Mouse (Mus musculus) neural tube, embryonic 15.5 days (tissue): ENCODE measurements around the gene Wnt5b. TPM values are rescaled to one million over a fixed set of nuclear protein-coding genes. Genes with fewer than 3 reads are reported as not detected.

Experiments used
- ATAC-seq: fragments of 200-750 bp; cut with Nextera tagmentation; 2 replicates; pipeline ENCODE4 v1.8.0; 2017; ENCODE audit warnings: mild to moderate bottlenecking, moderate TSS enrichment, moderate library complexity; ENCODE audit not compliant: low FRiP score
- H3K27ac ChIP-seq: fragments of 300-500 bp; sonication (generic); replicated peaks from 2 replicates; pipeline ENCODE4 v1.5.1; 2015; ENCODE audit warnings: mild to moderate bottlenecking, inconsistent platforms
- H3K27me3 ChIP-seq: fragments of 300-500 bp; sonication (generic); replicated peaks from 2 replicates; pipeline ENCODE4 v1.6.1; 2015; ENCODE audit warnings: inconsistent platforms
- H3K36me3 ChIP-seq: fragments of 300-500 bp; sonication (generic); 2 replicates; pipeline ENCODE4 v1.6.1; 2015; ENCODE audit warnings: inconsistent platforms
- H3K4me1 ChIP-seq: fragments of 300-500 bp; sonication (generic); 2 replicates; pipeline ENCODE4 v1.6.1; 2015; ENCODE audit warnings: inconsistent platforms
- H3K4me2 ChIP-seq: fragments of 300-500 bp; sonication (generic); 2 replicates; pipeline ENCODE4 v1.6.1; 2015; ENCODE audit warnings: inconsistent platforms, mild to moderate bottlenecking, moderate library complexity
- H3K4me3 ChIP-seq: fragments of 300-500 bp; sonication (generic); replicated peaks from 2 replicates; pipeline ENCODE4 v1.5.1; 2015; ENCODE audit warnings: mild to moderate bottlenecking, inconsistent platforms
- H3K9ac ChIP-seq: fragments of 300-500 bp; sonication (generic); replicated peaks from 2 replicates; pipeline ENCODE4 v1.6.1; 2015; ENCODE audit warnings: mild to moderate bottlenecking, inconsistent platforms
- H3K9me3 ChIP-seq: fragments of 300-500 bp; sonication (generic); replicated peaks from 2 replicates; pipeline ENCODE4 v1.6.1; 2016; ENCODE audit warnings: inconsistent platforms
- WGBS: fragments of 180-500 bp; shearing (Covaris S2); methylation state at CpG from one replicate; pipeline ENCODE4 v1.1.7; 2015; ENCODE audit warnings: mixed read lengths; 5-methylcytosine and 5-hydroxymethylcytosine counted together
- polyA plus RNA-seq: library from polyadenylated mRNA; unstranded; fragments of >200 nt; fragmentation: Nextera tagmentation; extraction: Ambion mirVana; gene quantifications from 2 replicates; pipeline ENCODE4 v1.2.1, GENCODE M21; 2015

Gene Wnt5b
- polyA plus RNA-seq, 1 experiment from 2014 or later = 3.6 TPM

DNA sequence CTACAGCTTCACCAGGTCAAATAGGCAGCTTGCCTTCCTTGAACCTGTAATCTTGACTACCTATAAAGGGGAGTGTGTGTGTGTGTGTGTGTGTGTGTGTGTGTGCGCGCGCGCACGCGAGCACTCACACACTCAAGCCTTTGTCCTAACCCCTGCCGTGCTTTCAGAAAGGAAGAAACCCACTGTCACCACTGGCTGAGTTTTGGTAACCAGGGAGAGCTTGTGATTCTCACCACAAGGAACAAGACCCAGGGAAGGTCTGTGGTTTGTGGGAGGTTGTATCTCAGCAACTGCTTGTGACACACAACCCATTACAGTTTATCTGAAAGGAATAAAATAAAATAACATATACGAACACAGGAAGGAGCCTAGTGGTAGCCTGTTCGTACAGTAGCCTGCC lies 135.6 kb downstream of the Wnt5b start:
- Histone ChIP-seq H3K4me3 (no peak overlapping the region), H3K4me2 (no peak overlapping the region), H3K36me3 (no peaks in the 10 kb centered on the region), H3K27me3 (no peaks in the 10 kb centered on the region), H3K9me3 (no peaks in the 10 kb centered on the region), H3K9ac (no peak overlapping the region), H3K4me1 (peaks cover 9% of the 10 kb centered on the region; the same call in 1 of the 2 replicates), H3K27ac (no peak overlapping the region)
- no peak for ATAC-seq
- whole genome bisulfite sequencing = 55% methylated on average over 9 of the region's 9 CpGs

DNA sequence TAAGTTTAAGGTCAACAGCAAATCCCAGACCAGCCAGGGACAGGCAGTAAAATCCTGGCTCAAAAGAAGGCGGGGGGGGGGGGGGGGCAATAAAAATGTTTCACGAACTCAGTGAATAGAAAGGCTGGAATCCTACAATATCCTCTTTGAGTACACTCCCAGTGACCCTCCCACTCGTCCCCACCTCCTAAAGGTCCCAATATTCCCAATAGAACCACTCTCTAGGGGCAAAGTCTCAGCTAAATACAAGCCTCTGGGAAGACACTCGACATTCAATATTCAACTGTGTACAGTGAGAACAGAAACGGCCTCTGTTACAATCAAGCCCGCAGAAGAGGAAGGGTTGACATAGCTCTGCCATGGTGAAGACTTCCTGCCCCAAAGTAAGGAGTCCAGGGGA lies 136.3 kb downstream of the Wnt5b start:
- ATAC-seq = no peak
- WGBS = 23% methylated on average over 6 of the region's 6 CpGs
- Histone ChIP-seq H3K27ac (no peak overlapping the region), H3K27me3 (no peaks in the 10 kb centered on the region), H3K36me3 (no peaks in the 10 kb centered on the region), H3K9me3 (no peaks in the 10 kb centered on the region), H3K4me3 (no peak overlapping the region), H3K9ac (no peak overlapping the region), H3K4me1 (peaks cover 9% of the 10 kb centered on the region; the same call in 1 of the 2 replicates), H3K4me2 (no peak overlapping the region)

- no peak for ATAC-seq
- Histone ChIP-seq H3K27me3 (no peaks in the 10 kb centered on the region), H3K27ac (no peak overlapping the region), H3K4me3 (no peak overlapping the region), H3K4me1 (peaks cover 9% of the 10 kb centered on the region; the same call in 1 of the 2 replicates), H3K9ac (no peak overlapping the region), H3K36me3 (no peaks in the 10 kb centered on the region), H3K4me2 (no peak overlapping the region), H3K9me3 (no peaks in the 10 kb centered on the region)
- WGBS = 89% methylated on average over 8 of the region's 8 CpGs
Measured at GRCm38 (mm10) chr6:119406528-119406927, 137.6 kb downstream of the Wnt5b start.

DNA sequence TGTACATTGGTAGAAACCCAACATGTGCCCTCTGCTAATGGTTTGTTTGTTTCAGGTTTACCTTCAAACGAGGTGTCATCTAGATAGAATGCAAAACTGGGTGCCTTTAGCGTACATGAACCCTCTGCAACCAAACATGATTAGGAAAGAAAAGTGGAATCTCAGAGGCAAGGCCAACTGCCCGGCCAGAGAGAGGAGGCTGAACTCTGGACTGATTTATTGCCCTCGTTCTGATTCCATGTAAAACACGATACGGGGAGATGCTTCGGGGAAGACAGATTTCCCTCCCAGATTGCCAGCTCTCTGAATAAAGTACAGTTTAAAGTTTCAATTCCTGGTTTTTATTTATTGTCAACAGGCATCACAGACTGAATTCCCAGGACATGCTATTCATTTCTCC lies 138.8 kb downstream of the Wnt5b start:
- no peaks in the 10 kb centered on the region for H3K9me3 ChIP-seq
- no peak for ATAC-seq
- 45% methylated on average over 7 of the region's 7 CpGs for WGBS

GRCm38 (mm10) chr6:119404854-119405253 lies 139.3 kb downstream of the Wnt5b start:
- Histone ChIP-seq H3K9me3 (no peaks in the 10 kb centered on the region), H3K9ac (no peak overlapping the region), H3K27ac (no peak overlapping the region), H3K4me2 (no peak overlapping the region), H3K36me3 (no peaks in the 10 kb centered on the region), H3K4me1 (peaks cover 9% of the 10 kb centered on the region; the same call in 1 of the 2 replicates), H3K4me3 (no peak overlapping the region), H3K27me3 (no peaks in the 10 kb centered on the region)
- no peak for ATAC-seq
- WGBS = 92% methylated on average over 4 of the region's 4 CpGs

More for the DNA sequence above, 138.8 kb downstream of the Wnt5b start:
- Histone ChIP-seq H3K9ac (no peak overlapping the region), H3K27ac (no peak overlapping the region), H3K4me1 (peaks cover 9% of the 10 kb centered on the region; the same call in 1 of the 2 replicates), H3K4me2 (no peak overlapping the region), H3K27me3 (no peaks in the 10 kb centered on the region), H3K4me3 (no peak overlapping the region), H3K36me3 (no peaks in the 10 kb centered on the region)

DNA sequence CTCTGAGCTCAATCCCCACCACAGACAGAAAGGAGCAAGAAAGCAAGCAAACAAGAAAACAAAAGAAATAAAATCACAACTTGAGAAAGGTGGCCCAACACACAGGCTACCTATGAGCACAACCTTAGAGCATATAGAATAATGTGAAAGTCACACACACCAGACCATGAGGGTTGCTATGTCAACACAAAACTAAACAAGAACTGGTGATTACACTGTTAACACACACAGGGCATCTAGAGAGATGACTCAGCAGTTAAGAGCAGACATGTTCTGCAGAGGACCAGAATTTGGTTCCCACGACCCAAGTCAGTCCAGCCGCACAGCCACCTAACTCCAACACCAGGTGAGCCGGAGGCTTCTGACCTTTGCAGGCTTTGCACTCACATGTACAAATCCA lies 141.2 kb downstream of the Wnt5b start:
- Histone ChIP-seq H3K4me1 (peaks cover 6% of the 10 kb centered on the region; the same call in 1 of the 2 replicates), H3K36me3 (no peaks in the 10 kb centered on the region), H3K9me3 (no peaks in the 10 kb centered on the region), H3K4me3 (no peak overlapping the region), H3K4me2 (no peak overlapping the region), H3K27ac (no peak overlapping the region), H3K27me3 (no peaks in the 10 kb centered on the region), H3K9ac (no peak overlapping the region)
- 90% methylated on average over 3 of the region's 3 CpGs for WGBS
- ATAC-seq = no peak

DNA sequence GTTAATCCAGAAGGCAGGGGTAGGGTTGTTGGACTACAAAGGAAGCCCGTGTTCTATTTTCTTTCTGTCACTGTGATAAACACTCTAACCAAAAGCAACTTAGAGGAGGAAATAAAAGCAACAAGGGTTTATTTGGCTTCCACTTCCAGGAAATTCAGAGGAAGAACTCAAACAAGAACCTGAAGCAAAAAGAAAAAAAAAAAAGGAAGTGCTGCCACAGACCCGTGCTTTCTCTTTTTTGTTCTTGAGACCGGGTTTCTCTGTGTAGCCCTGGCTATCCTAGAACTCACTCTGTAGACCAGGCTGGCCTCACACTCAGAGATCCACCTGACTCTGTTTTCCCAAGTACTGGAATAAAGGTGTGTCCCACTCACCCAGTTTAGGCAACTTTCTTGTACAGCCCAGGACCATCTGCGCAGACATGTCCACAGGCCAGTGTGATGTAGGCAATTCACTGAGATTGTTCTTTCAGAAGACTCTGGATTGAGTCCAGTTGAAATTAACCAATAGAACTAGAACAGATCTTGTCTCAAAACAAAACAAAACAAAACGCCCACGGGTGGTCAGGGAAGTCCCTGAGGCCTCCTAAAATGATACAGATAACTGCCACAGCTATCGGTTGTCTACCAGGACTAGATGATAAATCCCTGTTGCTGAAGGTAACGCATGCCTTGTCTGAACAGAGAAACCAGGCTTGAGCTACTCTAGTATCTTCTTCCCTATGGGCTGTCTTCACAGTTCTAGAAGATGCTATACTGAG lies 142.4 kb downstream of the Wnt5b start:
- Histone ChIP-seq H3K9me3 (no peaks in the 10 kb centered on the region), H3K4me3 (no peak overlapping the region), H3K9ac (no peak overlapping the region), H3K4me2 (no peak overlapping the region), H3K36me3 (no peaks in the 10 kb centered on the region), H3K27ac (no peak overlapping the region), H3K27me3 (no peaks in the 10 kb centered on the region), H3K4me1 (peaks cover 4% of the 10 kb centered on the region; the same call in 1 of the 2 replicates)
- 85% methylated on average over 8 of the region's 8 CpGs for WGBS
- ATAC-seq = no peak

GRCm38 (mm10) chr6:119400649-119401048 lies 143.5 kb downstream of the Wnt5b start:
- Histone ChIP-seq H3K36me3 (no peaks in the 10 kb centered on the region), H3K27ac (no peak overlapping the region), H3K27me3 (no peaks in the 10 kb centered on the region), H3K9ac (no peak overlapping the region), H3K9me3 (no peaks in the 10 kb centered on the region), H3K4me2 (no peak overlapping the region), H3K4me1 (peaks cover 3% of the 10 kb centered on the region; the same call in 1 of the 2 replicates), H3K4me3 (no peak overlapping the region)
- 84% methylated on average over 3 of the region's 3 CpGs for WGBS
- ATAC-seq = no peak

DNA sequence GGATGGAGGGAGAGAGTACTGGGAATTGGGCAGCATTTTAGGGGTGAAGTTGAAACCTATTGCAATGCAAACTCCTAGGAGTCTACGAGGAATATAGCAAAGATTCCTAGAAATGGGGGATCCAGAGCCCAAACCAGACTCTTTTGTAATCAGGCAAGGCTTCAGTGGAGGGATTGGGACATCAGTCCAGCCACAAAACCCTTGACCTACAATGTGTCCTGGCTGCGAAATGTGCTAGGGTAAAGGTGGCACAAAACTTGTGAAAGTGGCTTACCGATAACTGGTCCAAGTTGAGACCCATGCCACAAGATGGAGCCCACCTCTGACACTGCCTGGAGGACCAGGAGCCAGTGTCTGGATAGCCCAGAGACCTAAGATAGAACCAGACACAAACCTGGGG lies 144.8 kb downstream of the Wnt5b start:
- no peak for ATAC-seq
- H3K27ac ChIP-seq = no peak overlapping the region
- no peak overlapping the region for H3K4me3 ChIP-seq
- no peaks in the 10 kb centered on the region for H3K4me1 ChIP-seq
- no peaks in the 10 kb centered on the region for H3K9me3 ChIP-seq
- H3K36me3 ChIP-seq = no peaks in the 10 kb centered on the region
- WGBS = 92% methylated on average over 3 of the region's 3 CpGs
- H3K9ac ChIP-seq = no peak overlapping the region
- H3K27me3 ChIP-seq = no peaks in the 10 kb centered on the region
- H3K4me2 ChIP-seq = no peak overlapping the region

- no peaks in the 10 kb centered on the region for H3K36me3 ChIP-seq
- no peaks in the 10 kb centered on the region for H3K27me3 ChIP-seq
- WGBS = 75% methylated on average over 5 of the region's 5 CpGs
- no peak overlapping the region for H3K9ac ChIP-seq
- H3K4me2 ChIP-seq = no peak overlapping the region
- no peaks in the 10 kb centered on the region for H3K4me1 ChIP-seq
- no peak overlapping the region for H3K27ac ChIP-seq
- H3K4me3 ChIP-seq = no peak overlapping the region
- ATAC-seq = no peak
- H3K9me3 ChIP-seq = no peaks in the 10 kb centered on the region
Measured at GRCm38 (mm10) chr6:119396309-119396634, 147.9 kb downstream of the Wnt5b start.

- no peaks in the 10 kb centered on the region for H3K9me3 ChIP-seq
- H3K4me3 ChIP-seq = no peak overlapping the region
- no peaks in the 10 kb centered on the region for H3K27me3 ChIP-seq
- H3K9ac ChIP-seq = no peak overlapping the region
- no peaks in the 10 kb centered on the region for H3K4me1 ChIP-seq
- no peak overlapping the region for H3K4me2 ChIP-seq
- H3K27ac ChIP-seq = no peak overlapping the region
- WGBS = 86% methylated on average over 14 of the region's 14 CpGs
- H3K36me3 ChIP-seq = no peaks in the 10 kb centered on the region
- ATAC-seq = no peak
Measured at GRCm38 (mm10) chr6:119395421-119396308, 148.5 kb downstream of the Wnt5b start.

GRCm38 (mm10) chr6:119392836-119393235 lies 151.3 kb downstream of the Wnt5b start:
- 79% methylated on average over 9 of the region's 9 CpGs for WGBS
- H3K9ac ChIP-seq = no peak overlapping the region
- no peak for ATAC-seq
- no peaks in the 10 kb centered on the region for H3K9me3 ChIP-seq
- no peak overlapping the region for H3K27ac ChIP-seq
- H3K27me3 ChIP-seq = no peaks in the 10 kb centered on the region
- H3K4me1 ChIP-seq = peaks cover 12% of the 10 kb centered on the region
- H3K36me3 ChIP-seq = no peaks in the 10 kb centered on the region
- no peak overlapping the region for H3K4me2 ChIP-seq
- H3K4me3 ChIP-seq = no peak overlapping the region
